Mouse (Mus musculus) liver, adult 2 months (tissue): ENCODE results near the gene Ptges2. TPM values are rescaled to one million over a fixed set of nuclear protein-coding genes. Genes with fewer than 3 reads are reported as not detected.

Source experiments
- DNase-seq: peaks from one replicate; pipeline ENCODE4 v3.0.0-alpha.2; 2011; ENCODE audit warnings: low read depth, low spot score; ENCODE audit errors: extremely low read depth
- H3K27ac ChIP-seq: fragments of 200-500 bp; replicated peaks from 2 replicates; pipeline ENCODE4 v1.5.1; 2012; ENCODE audit warnings: low read depth, mild to moderate bottlenecking, control low read depth, inconsistent platforms, low read length; ENCODE audit not compliant: insufficient read depth
- H3K27me3 ChIP-seq: fragments of 200-500 bp; 2 replicates; pipeline ENCODE4 v1.6.1; 2012; ENCODE audit warnings: mild to moderate bottlenecking, moderate library complexity, low read length, inconsistent platforms; ENCODE audit not compliant: control insufficient read depth, insufficient read depth
- H3K36me3 ChIP-seq: fragments of 200-500 bp; 2 replicates; pipeline ENCODE4 v1.6.1; 2012; ENCODE audit warnings: low read length, inconsistent platforms; ENCODE audit not compliant: control insufficient read depth, insufficient read depth
- H3K4me1 ChIP-seq: fragments of 200-500 bp; 2 replicates; pipeline ENCODE4 v1.6.1; 2011; ENCODE audit warnings: low read length; ENCODE audit not compliant: control insufficient read depth, insufficient read depth
- H3K4me3 ChIP-seq: fragments of 200-500 bp; 2 replicates; pipeline ENCODE4 v1.5.1; 2011; ENCODE audit warnings: low read depth, mild to moderate bottlenecking, control low read depth, low read length, moderate library complexity; ENCODE audit not compliant: insufficient read depth
- H3K79me2 ChIP-seq: fragments of 200-500 bp; 2 replicates; pipeline ENCODE4 v1.6.1; 2012; ENCODE audit warnings: inconsistent platforms, mild to moderate bottlenecking, low read length, moderate library complexity; ENCODE audit not compliant: control insufficient read depth, insufficient read depth
- H3K9ac ChIP-seq: fragments of 200-500 bp; 2 replicates; pipeline ENCODE4 v1.6.1; 2012; ENCODE audit warnings: low read depth, mild to moderate bottlenecking, control low read depth, inconsistent platforms, low read length
- CTCF ChIP-seq: fragments of 200-500 bp; IDR thresholded peaks from 2 replicates; pipeline ENCODE4 v1.5.1; 2011; ENCODE audit warnings: low read depth, low read length, control low read depth
- POLR2A ChIP-seq: fragments of 200-500 bp; IDR thresholded peaks from 2 replicates; pipeline ENCODE4 v1.6.1; 2011; ENCODE audit warnings: low read length, control low read depth; ENCODE audit not compliant: insufficient read depth; ENCODE audit errors: extremely low read depth
- WGBS: fragments of 180-500 bp; shearing (Covaris S2); methylation state at CpG from one replicate; pipeline ENCODE4 v1.1.7; 2018; 5-methylcytosine and 5-hydroxymethylcytosine counted together
- polyA plus RNA-seq: library from polyadenylated mRNA; depleted of rRNA; stranded (reverse); fragments of >200 nt; gene quantifications from 2 replicates; pipeline ENCODE4 v1.2.3, GENCODE M21; 2012
- total RNA-seq: library from RNA; depleted of rRNA; stranded (reverse); fragments of >200 nt; gene quantifications from 2 replicates; pipeline ENCODE4 v1.2.3, GENCODE M21; 2014

Ptges2 gene
- total and polyA plus RNA-seq, 2 experiments = 24.4 to 30.7 TPM

- H3K27ac ChIP-seq = no peak overlapping the region
These were observed 9.0 kb downstream of the Ptges2 start for GRCm38 (mm10) chr2:32404663-32405062.

DNA sequence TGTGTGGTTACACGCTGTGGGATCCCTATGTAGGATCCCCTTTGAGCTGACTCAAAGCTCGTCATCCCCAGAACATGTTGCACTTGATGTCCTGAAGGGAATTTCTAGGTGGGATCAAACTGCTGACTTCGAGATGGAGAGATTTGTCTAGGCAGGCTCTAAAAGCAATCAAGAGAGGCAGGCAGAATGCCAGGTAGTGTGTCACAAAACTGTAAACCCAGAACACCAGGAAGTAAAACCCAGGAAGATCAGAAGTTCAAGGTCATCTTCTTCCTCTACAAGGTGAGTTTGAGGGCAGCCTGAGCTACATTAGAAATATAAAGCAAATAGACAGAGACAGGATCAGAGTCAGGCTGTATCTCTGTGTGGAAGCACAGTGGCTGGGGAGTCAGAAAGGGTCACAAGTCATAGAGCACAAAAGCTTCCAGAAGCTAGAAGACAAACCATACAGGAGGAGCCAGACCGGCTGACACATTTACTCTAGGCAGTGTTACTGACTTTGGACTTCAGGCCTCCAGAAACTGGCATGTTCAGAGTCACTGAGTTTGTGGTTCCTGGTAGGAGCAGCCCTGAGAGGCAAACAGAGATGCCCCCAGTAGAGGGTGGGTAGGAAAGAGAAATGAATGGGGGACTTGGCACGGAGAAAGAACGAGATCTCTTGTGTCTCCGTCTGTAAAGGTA lies 11.6 kb downstream of the Ptges2 start:
- peak; percentile 74 for DNase-seq
- no peaks in the 10 kb centered on the region for H3K27me3 ChIP-seq
- peak overlapping the region; percentile 93 for H3K27ac ChIP-seq
- no peaks in the 10 kb centered on the region for H3K79me2 ChIP-seq
- no peaks in the 10 kb centered on the region for H3K36me3 ChIP-seq
- H3K4me1 ChIP-seq = peaks cover 17% of the 10 kb centered on the region
- no peak overlapping the region for H3K4me3 ChIP-seq
- 58% methylated on average over 7 of the region's 7 CpGs for WGBS
- TF ChIP-seq CTCF (no peak), POLR2A (no peak)
- peak overlapping the region; percentile 63 for H3K9ac ChIP-seq

More at GRCm38 (mm10) chr2:32404663-32405062, 9.0 kb downstream of the Ptges2 start:
- Histone ChIP-seq H3K9ac (no peak overlapping the region), H3K36me3 (no peaks in the 10 kb centered on the region), H3K4me1 (peaks cover 15% of the 10 kb centered on the region), H3K4me3 (no peak overlapping the region), H3K27me3 (no peaks in the 10 kb centered on the region), H3K79me2 (no peaks in the 10 kb centered on the region)
- peak; percentile 89 for DNase-seq
- WGBS = 19% methylated on average over 2 of the region's 2 CpGs
- TF ChIP-seq CTCF (peak; percentile 92), POLR2A (no peak)

GRCm38 (mm10) chr2:32408429-32409424 lies 13.0 kb downstream of the Ptges2 start:
- TF ChIP-seq CTCF (no peak), POLR2A (peak; percentile 80)
- H3K79me2 ChIP-seq = no peaks in the 10 kb centered on the region
- 23% methylated on average over 25 of the region's 25 CpGs for WGBS
- peak overlapping the region; percentile 15 for H3K4me3 ChIP-seq
- H3K36me3 ChIP-seq = no peaks in the 10 kb centered on the region
- H3K9ac ChIP-seq = peak overlapping the region; percentile 60
- H3K27ac ChIP-seq = peak overlapping the region; percentile 95
- H3K4me1 ChIP-seq = peaks cover 17% of the 10 kb centered on the region
- H3K27me3 ChIP-seq = no peaks in the 10 kb centered on the region
- peak; percentile 97 for DNase-seq

- WGBS = 77% methylated on average over 7 of the region's 7 CpGs
- TF ChIP-seq POLR2A (no peak), CTCF (no peak)
- no peaks in the 10 kb centered on the region for H3K27me3 ChIP-seq
- no peaks in the 10 kb centered on the region for H3K79me2 ChIP-seq
- H3K9ac ChIP-seq = no peak overlapping the region
- H3K27ac ChIP-seq = no peak overlapping the region
- peaks cover 32% of the 10 kb centered on the region for H3K4me1 ChIP-seq
- no peak overlapping the region for H3K4me3 ChIP-seq
- DNase-seq = no peak
- H3K36me3 ChIP-seq = peaks cover 16% of the 10 kb centered on the region
These were observed 15.7 kb downstream of the Ptges2 start for GRCm38 (mm10) chr2:32411407-32411806.

GRCm38 (mm10) chr2:32412742-32413531 lies 17.2 kb downstream of the Ptges2 start:
- Histone ChIP-seq H3K4me1 (peaks cover 31% of the 10 kb centered on the region), H3K36me3 (peaks cover 30% of the 10 kb centered on the region), H3K9ac (no peak overlapping the region), H3K79me2 (no peaks in the 10 kb centered on the region), H3K27me3 (no peaks in the 10 kb centered on the region), H3K4me3 (no peak overlapping the region), H3K27ac (peak overlapping the region; percentile 50)
- 28% methylated on average over 6 of the region's 6 CpGs for WGBS
- TF ChIP-seq CTCF (no peak), POLR2A (no peak)
- DNase-seq = peak; percentile 94
